Mouse (Mus musculus) heart, postnatal 14 days (tissue): ENCODE measurements around the gene Csad. TPM values are rescaled to one million over a fixed set of nuclear protein-coding genes. Genes with fewer than 3 reads are reported as not detected.

Experiments used
- DNase-seq, 2 experiments: peaks; one replicate each; pipeline ENCODE4 v3.0.0; 2021 to 2022
- intact Hi-C: fragments of 180-260 bp; cut with DNase I; formaldehyde crosslinking; loops from one replicate; pipeline ENCODE4 v1.15.1; 2025
- total RNA-seq, 2 experiments: library from RNA; stranded (reverse); gene quantifications; 2 replicates each; pipeline ENCODE4 v1.2.3; 2021

The Csad gene
- total RNA-seq, 2 experiments from 2014 or later: 21.3 to 23.7 TPM

- DNase-seq: peak; percentile 47 to 54
- intact Hi-C loops: no loop called here
Observed at GRCm38 (mm10) chr15:102142914-102143912, 61.3 kb downstream of the Csad start.

- intact Hi-C loops: no loop called here
- DNase-seq: no peak
Observed at GRCm38 (mm10) chr15:102141120-102141519, 63.4 kb downstream of the Csad start.

- DNase-seq: peak; percentile 98
- intact Hi-C loops: no loop called here
Observed at GRCm38 (mm10) chr15:102136129-102136758, 68.3 kb downstream of the Csad start, which contains the start of gene Spryd3. Gene Spryd3, minus strand, starts transcription at chr15:102136234.

GRCm38 (mm10) chr15:102135522-102136128 is 68.9 kb downstream of the Csad start:
- intact Hi-C loops: no loop called here
- DNase-seq: no peak

- no peak for DNase-seq
- intact Hi-C loops: no loop called here
Observed at GRCm38 (mm10) chr15:102134709-102135108, 69.8 kb downstream of the Csad start.

- no peak for DNase-seq
- intact Hi-C loops: no loop called here
Observed at GRCm38 (mm10) chr15:102133314-102133713, 71.2 kb downstream of the Csad start.

Other genes with a start within 250 kb of the Csad start
- 1 to 10 TPM; 4.2 to 7.0 TPM for gene Krt8, start 200.2 kb downstream of the Csad start, total RNA-seq
- gene Krt18, start 176.5 kb downstream of the Csad start, total RNA-seq: 10 to 100 TPM in 1 of 2 experiments, 1 to 10 TPM in 1; 4.9 to 10.4 TPM
- 100 to 1,000 TPM; 130 to 147 TPM for gene Eif4b, start 131.0 kb downstream of the Csad start, total RNA-seq
- 100 to 1,000 TPM; 119 to 121 TPM for gene Tns2, start 104.3 kb downstream of the Csad start, total RNA-seq
- gene Spryd3, start 68.5 kb downstream of the Csad start, total RNA-seq: 10 to 100 TPM; 14.0 to 17.5 TPM
- 10 to 100 TPM; 42.0 to 51.8 TPM for gene Igfbp6, start 60.4 kb downstream of the Csad start, total RNA-seq
- under 1 TPM in 1 of 2 experiments, not detected in 1; 0.17 TPM for gene Soat2, start 54.2 kb downstream of the Csad start, total RNA-seq
- gene Zfp740, start 1.5 kb downstream of the Csad start, total RNA-seq: 10 to 100 TPM; 41.8 to 47.1 TPM
- 1 to 10 TPM; 1.5 to 1.8 TPM for gene Itgb7, start 27.2 kb upstream of the Csad start, total RNA-seq
- gene Rarg, start 52.8 kb upstream of the Csad start, total RNA-seq: 10 to 100 TPM; 18.9 to 21.1 TPM
- not detected for gene Gm9918, start 65.8 kb upstream of the Csad start, total RNA-seq
- 10 to 100 TPM; 16.7 to 19.0 TPM for gene Mfsd5, start 74.7 kb upstream of the Csad start, total RNA-seq
- gene Espl1, start 91.5 kb upstream of the Csad start, total RNA-seq: 1 to 10 TPM; 3.2 to 4.3 TPM
- gene Pfdn5, start 121.4 kb upstream of the Csad start, total RNA-seq: 100 to 1,000 TPM; 262 to 287 TPM
- gene Myg1, start 127.0 kb upstream of the Csad start, total RNA-seq: 10 to 100 TPM; 21.0 to 24.3 TPM
- 10 to 100 TPM in 1 of 2 experiments, 1 to 10 TPM in 1; 9.5 to 15.2 TPM for gene Aaas, start 146.0 kb upstream of the Csad start, total RNA-seq
- not detected for gene Sp7, start 162.5 kb upstream of the Csad start, total RNA-seq
- 10 to 100 TPM; 47.5 to 52.3 TPM for gene Sp1, start 201.4 kb upstream of the Csad start, total RNA-seq
- 1 to 10 TPM in 1 of 2 experiments, under 1 TPM in 1; 0.66 to 1.0 TPM for gene Amhr2, start 240.6 kb upstream of the Csad start, total RNA-seq